In genomic region chr8:125309985-125310384, GRCm38 (mm10) we compare ENCODE assay signal across 15 mouse cellular contexts.
DNase-seq lines count a peak whose midpoint lies in the region.
"Had no signal": no experiment of that assay in that cellular context is flagged by ENCODE, and none has a peak within 500 bp of the region (broad histone marks: within the 10 kb centered on the region; RNA-seq: fewer than 3 reads in every experiment).

No protein-coding gene starts in this region.

- peak; percentile 28 for DNase-seq in layer of hippocampus, adult 11-12 months (ENCODE audit: low spot score)
- no peak for DNase-seq in layer of hippocampus, postnatal 10 days (ENCODE audit: low spot score in 2 of 2)
- peak; percentile 21 to 53 for DNase-seq in left cerebral cortex, postnatal 25 days (ENCODE audit: low spot score in 2 of 2)
- no peak for DNase-seq in left cerebral cortex, postnatal 10 days (ENCODE audit: extremely low spot score in 1 of 2, low spot score in 2 of 2)
- DNase-seq in layer of hippocampus, adult 9-11 months, result peak; percentile 34
- DNase-seq in adrenal gland, adult 2 months, result no peak
- DNase-seq: adrenal gland, adult 8-10 months; B cell, adult 2 months; cerebellum, adult 11 months; gastrocnemius, adult 2 months; gastrocnemius, postnatal 36 days; heart, adult 18-20 months; heart, postnatal 36 days; kidney, adult 8-10 months; kidney, postnatal 14 days had no signal

- intact Hi-C loops in left cerebral cortex, postnatal 25 days (cut with DNase I), result no loop called here
- intact Hi-C loops in left cerebral cortex, postnatal 10 days (cut with DNase I), result loop anchor here (10.0 kb wide), 1 partner anchor 255 kb away; the partner anchor contains the start of gene Sipa1l2

Comparison
In these comparisons a context has a peak if more than half of its experiments do, and no peak if none do; other contexts are left out.
1. DNase-seq: peak in layer of hippocampus, adult 11-12 months (single experiment), left cerebral cortex, postnatal 25 days (2 of 2) and layer of hippocampus, adult 9-11 months (single experiment); none in layer of hippocampus, postnatal 10 days (0 of 2), left cerebral cortex, postnatal 10 days (0 of 2) and adrenal gland, adult 2 months (single experiment).